Mouse (Mus musculus) megakaryocyte, adult 5-6 weeks (primary cell): ENCODE data around the gene Spata5. TPM values are rescaled to one million over a fixed set of nuclear protein-coding genes. Genes with fewer than 3 reads are reported as not detected.
A peak's percentile ranks its signal among the peaks of the same experiment; 100 is the strongest.

Experiments used
- ATAC-seq: 2 replicates; pipeline ENCODE4 v1.8.0; 2016; ENCODE audit warnings: mild to moderate bottlenecking, inconsistent platforms; ENCODE audit not compliant: poor library complexity, severe bottlenecking
- total RNA-seq, 2 experiments: library from RNA; stranded (forward) in 1 of 2; stranded (reverse) in 1 of 2; fragments of 153-499, 151-499 nt in 1 of 2; fragments of 221-1000, 200-1000 nt in 1 of 2; gene quantifications; 2 replicates each; pipeline versions ENCODE4 v1.2.3 to v1.2.4; 2015 to 2017

Gene Spata5
- total RNA-seq (2015) (42.0 and 62.5 TPM in 2 replicates), total RNA-seq (2017) (88.3 and 93.8 TPM in 2 replicates)

GRCm38 (mm10) chr3:37419458-37419991 lies at the start of gene Spata5:
Spata5 (plus strand) TSS chr3:37419896.
- ATAC-seq: peak; percentile 75

DNA sequence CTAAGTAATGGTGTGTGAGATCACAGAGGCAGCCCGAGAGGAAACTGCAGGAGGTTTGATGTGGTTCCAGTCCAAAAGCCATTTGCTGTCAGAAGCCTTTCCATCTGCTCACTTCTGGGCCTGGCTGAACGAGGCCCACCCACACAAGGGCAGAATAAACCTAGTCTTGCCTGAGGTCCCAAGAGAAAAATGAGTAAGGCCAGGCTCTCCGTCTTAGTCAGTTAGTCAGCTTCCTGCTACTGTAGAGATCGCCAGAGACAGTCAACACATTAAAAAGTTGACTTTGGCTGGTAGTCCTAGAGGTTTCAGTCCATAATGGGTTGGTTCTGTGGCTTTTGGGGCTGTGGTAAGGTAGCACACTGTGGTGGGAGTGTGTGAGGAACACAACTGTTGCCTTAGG lies 49.3 kb upstream of the Spata5 start:
- 0 out of 2 replicates have a peak, but pooled peaks have one; percentile 12 for ATAC-seq

DNA sequence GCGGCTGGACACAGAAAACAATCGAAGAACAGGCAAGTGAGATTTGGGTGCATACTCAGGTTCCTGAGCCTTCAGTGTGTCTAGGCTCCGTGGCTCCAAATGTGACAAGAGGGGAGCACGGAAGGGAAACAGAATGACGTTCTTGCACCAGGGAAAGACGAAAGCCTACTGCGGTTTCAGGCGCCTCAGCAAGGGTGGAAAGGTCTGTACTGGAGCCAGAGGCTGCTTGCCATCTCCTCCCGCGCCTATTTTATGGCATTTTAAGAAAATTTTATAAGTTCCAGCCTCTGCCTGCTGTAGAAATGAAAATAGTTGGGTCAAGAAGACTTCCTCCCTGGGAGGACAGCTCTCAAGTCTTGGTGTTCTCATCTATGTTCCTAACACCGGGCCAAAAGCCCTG lies 46.0 kb upstream of the Spata5 start:
- no peak for ATAC-seq

DNA sequence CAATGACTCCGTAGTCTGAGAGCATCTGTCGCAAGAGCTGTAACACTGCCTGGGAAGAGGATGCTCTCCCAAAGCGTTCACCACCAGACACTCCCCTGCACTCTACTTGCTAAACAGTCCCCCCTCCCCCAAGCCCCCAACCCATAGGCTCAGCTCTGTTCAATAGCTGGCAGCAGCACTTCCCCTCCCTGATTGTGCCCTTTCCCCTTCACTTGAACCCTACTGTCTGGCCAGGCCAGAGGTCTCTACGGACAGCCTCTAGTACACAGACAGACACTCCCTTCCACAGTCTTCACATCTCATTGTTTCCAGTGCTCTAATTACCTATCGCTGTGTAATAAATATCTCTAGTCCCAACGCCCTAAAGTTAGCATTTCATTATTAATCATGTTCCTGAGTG lies 41.8 kb upstream of the Spata5 start:
- no peak for ATAC-seq

DNA sequence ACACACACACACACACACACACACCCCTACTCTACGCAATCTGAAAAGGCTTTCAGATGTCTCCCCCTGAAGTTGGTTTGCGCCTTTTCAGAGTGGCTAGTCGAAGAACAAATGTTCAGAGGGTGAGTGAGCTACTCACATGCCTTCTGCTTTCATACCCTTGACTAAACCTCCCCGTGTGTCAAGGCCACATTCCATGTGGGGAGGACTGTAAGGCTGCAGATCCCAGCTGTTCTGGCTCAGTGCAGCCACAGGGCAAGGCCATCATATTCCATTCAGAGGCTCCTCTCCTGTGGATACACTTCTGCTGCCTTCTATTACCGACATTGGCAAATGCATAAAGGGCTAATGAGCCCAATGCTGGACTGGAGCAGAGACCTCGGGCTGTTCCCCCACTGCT lies 41.3 kb upstream of the Spata5 start:
- ATAC-seq: no peak

DNA sequence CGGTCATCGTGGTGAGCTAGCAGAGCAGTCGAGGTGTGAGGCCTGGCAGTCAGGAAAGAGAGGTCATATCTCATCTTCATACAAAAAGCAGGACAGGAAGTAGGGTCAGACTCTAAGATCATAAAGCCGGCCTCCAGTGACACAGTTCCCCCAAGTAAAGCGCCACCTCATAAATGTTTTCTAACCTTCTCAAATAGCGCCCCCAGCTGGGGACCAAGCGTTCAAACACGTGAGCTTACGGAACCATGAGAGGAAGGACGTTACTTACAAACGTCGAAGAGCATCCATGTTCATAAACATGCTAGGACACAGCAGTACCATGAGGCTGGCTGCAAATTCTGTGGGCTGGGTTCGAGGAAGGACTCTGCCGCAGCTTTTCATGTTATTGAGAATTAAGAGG lies 40.5 kb upstream of the Spata5 start:
- no peak for ATAC-seq

GRCm38 (mm10) chr3:37379930-37380881 lies 39.5 kb upstream of the Spata5 start:
- ATAC-seq: no peak

DNA sequence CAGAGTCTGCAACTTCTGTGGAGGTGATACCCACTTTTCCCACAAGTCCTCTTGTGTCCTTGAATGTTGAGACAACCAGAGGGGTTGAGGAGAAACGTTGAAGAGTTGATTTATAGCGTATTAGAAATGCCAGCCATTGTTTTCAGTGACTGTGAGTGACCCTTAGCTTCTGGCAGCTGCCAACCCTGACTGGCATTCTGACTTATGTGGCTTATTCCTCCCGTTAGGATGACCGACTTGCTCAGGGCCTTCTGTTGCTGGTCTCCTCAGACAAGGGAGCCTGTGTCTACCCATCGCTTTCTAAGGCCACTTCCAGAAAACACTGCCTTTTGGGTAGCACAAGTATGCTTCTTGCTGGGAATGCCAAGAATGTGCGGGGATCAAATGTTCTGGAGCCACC lies 38.2 kb upstream of the Spata5 start:
- ATAC-seq: no peak

- ATAC-seq: no peak
Observed at GRCm38 (mm10) chr3:37383096-37383765, 36.5 kb upstream of the Spata5 start.

DNA sequence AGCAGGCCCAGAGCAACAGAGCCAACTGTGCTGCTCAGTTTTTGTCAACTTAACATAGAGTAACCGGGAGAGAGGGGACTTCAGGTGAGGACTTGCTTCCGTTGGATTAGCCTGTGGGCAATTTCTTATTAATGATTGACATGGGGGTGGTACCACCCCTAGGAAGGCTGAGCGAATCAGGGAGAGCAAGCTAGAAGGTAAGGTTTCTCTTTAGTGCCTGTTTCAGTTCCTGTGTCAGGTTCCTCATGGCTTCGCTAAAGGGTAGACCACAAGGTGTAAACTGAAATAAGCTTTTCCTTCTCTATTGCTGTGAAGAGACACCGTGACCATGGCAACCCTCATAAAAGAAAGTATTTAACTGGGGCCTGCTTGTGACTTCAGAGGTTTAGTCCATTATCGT lies 32.4 kb upstream of the Spata5 start:
- no peak for ATAC-seq

DNA sequence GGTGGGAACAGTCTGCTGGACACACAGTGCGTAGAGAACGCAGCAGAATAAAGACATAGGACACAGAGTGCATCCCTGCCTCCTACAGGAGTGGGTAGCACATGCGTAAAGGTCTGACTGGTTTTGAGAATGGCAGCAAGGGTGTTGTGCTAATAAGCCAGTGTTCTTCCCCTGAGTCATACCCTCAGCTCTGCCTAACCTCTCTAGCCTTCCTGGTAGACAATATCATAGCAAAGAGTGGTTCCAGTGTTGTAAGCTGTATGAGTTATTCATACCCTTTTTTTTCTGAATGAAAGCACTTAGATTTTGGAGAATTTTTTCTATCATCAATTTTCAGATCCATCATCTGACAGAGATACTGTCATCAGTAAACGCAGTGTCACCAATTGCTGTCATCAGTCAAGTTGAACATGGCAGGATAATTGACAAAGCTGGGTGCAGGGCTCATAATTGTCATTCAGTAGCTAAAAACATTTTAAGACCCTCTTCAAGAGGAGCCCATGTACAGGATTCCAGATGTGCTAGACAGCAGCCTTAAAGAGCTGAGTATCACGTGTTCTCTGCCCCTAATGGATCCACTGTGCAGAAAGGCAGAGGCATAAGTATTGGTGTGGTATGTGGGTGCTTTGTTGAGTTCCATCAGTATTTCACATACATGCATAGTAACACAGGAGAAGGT lies 22.6 kb upstream of the Spata5 start:
- no peak for ATAC-seq

GRCm38 (mm10) chr3:37397646-37398045 lies 22.1 kb upstream of the Spata5 start:
- ATAC-seq: no peak

DNA sequence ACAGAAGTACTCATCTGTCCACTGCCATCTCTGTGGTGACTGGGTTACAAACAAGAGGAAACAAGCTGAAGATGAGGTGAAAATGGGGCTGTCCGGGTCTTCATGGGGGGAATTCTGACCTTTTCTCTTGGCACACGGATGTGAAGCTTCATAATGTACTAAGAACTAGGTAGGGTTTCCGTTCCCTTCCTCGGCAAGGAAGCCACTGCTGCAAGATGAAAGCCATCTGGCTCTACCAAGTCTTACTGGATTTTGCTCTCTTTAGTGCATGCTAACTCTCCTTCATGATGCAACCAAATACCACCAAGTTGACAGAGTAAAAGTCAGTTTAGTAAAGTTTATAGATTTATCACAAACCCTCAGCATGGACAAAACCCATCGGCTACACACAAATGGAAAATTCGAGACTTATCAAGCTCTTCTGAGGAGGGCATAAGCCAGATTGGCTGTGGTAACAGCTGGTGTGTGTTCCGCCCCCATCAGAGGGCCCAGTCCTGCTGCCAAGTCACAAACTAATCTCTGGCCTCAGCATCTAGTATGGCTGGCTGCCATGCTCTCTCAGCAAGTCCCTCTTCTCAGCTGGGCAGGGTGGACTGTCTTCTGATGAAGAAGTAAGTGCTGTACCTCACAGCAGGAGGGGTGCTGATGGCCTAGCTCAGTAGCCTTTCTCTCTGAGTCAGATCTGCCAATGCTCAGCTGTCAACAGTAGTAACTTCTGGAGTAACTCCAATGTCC lies 20.9 kb upstream of the Spata5 start:
- ATAC-seq: no peak

- ATAC-seq: no peak
Observed at GRCm38 (mm10) chr3:37401729-37402610, 17.7 kb upstream of the Spata5 start.

- ATAC-seq: no peak
Observed at GRCm38 (mm10) chr3:37407598-37407997, 12.1 kb upstream of the Spata5 start.

DNA sequence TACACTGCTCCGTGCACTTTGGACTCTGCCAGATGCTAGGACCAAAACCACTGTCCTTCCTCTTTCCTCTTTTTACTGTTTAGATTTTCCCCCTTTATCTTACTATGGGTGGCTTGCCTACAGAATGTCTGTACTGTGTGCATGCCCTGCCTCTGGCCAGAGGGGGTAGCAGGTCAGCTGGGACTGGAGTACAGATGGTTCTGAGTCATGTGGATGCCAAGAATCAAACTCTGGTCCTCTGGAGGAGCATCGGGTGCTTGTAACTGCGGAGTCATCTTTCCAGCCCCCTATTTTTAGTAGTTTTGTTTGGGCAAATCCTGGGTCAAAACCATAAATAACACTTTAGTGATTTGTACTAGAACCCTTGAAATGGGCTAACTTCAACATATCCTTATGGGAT lies 6.2 kb upstream of the Spata5 start:
- ATAC-seq: no peak

DNA sequence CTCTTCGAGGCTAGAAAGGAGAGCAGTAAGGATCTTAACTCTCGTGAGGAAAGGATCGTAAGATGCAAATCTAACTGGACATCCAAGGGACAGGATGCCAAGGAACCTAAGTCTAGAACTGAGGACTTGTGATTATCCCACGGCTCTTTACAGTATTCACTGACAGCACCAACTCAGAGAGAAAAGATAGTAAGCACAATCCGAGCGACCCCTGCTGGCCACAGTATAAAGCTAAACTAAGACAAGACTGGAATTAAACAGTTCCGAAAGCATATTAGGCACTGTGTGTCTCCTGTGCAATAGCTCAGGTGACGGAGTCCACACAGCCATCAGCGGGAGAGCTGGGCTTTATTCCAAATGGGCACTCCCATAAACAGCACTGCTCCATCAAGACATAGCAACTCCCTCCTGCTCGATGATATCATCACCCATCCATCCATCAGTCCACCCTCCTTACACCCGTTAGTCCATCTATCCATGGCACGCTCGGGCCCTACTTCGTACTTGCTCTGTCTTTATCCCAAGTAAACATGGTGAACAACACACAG lies 5.2 kb upstream of the Spata5 start:
- peak; percentile 48 for ATAC-seq

- no peak for ATAC-seq
Observed at GRCm38 (mm10) chr3:37418341-37418740, 1.4 kb upstream of the Spata5 start.

DNA sequence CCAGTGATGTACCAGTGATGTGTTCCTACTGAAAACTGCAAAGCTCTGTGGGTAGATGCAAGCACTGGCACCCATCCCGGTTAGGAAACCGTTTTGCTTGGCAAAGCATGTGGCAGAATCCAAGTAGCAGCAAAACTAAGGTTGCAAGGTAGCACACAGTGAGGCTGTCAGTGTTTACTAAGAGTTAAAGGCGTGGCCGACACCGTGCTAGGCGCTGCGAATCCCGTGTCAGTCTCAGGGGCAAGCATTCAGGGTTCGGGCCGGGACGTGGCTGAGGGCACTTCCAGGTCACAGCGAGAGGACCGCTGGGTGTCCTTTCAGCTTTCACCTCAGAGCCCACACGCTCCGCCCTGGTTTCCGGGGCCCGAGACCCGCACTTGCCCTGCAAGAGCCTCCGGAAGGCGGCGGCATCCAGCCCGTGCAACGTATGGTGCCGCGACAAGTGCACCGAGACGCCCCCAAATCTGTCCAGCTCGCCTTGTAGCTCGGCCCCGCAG lies 687 bp upstream of the Spata5 start:
- ATAC-seq: peak; percentile 53
